Mouse (Mus musculus) lung, postnatal 0 days (tissue): ENCODE data around the gene Clcn2. TPM values are rescaled to one million over a fixed set of nuclear protein-coding genes. Genes with fewer than 3 reads are reported as not detected.

Experiments
- ATAC-seq: fragments of 200-750 bp; cut with Nextera tagmentation; 2 replicates; pipeline ENCODE4 v1.8.0; 2017; ENCODE audit warnings: moderate library complexity
- DNase-seq: peaks from one replicate; pipeline ENCODE4 v3.0.0-alpha.2; 2016; ENCODE audit warnings: low spot score
- H3K27ac ChIP-seq: fragments of 300-500 bp; sonication (generic); 2 replicates; pipeline ENCODE4 v1.5.1; 2014; ENCODE audit warnings: antibody characterized with exemption, mild to moderate bottlenecking, low read length, mixed read lengths
- H3K27me3 ChIP-seq: fragments of 300-500 bp; sonication (generic); replicated peaks from 2 replicates; pipeline ENCODE4 v1.6.1; 2014; ENCODE audit warnings: low read length, mixed read lengths; ENCODE audit not compliant: insufficient read depth
- H3K36me3 ChIP-seq: fragments of 300-500 bp; sonication (generic); 2 replicates; pipeline ENCODE4 v1.6.1; 2014; ENCODE audit warnings: low read length, mixed read lengths; ENCODE audit not compliant: insufficient read depth
- H3K4me1 ChIP-seq: fragments of 300-500 bp; sonication (generic); 2 replicates; pipeline ENCODE4 v1.6.1; 2014; ENCODE audit warnings: antibody characterized with exemption, low read depth, low read length, mixed read lengths; ENCODE audit not compliant: insufficient read depth
- H3K4me2 ChIP-seq: fragments of 300-500 bp; sonication (generic); replicated peaks from 2 replicates; pipeline ENCODE4 v1.6.1; 2014; ENCODE audit warnings: low read depth, mild to moderate bottlenecking, low read length, moderate library complexity, mixed read lengths
- H3K4me3 ChIP-seq: fragments of 300-500 bp; sonication (generic); 2 replicates; pipeline ENCODE4 v1.5.1; 2014; ENCODE audit warnings: low read depth, low read length
- H3K9ac ChIP-seq: fragments of 300-500 bp; sonication (generic); replicated peaks from 2 replicates; pipeline ENCODE4 v1.6.1; 2014; ENCODE audit warnings: low read depth, mild to moderate bottlenecking
- H3K9me3 ChIP-seq: fragments of 300-500 bp; sonication (generic); 2 replicates; pipeline ENCODE4 v1.6.1; 2016; ENCODE audit warnings: low read length, mixed read lengths
- CTCF ChIP-seq: IDR thresholded peaks from 2 replicates; pipeline ENCODE4 v1.5.1; 2016; ENCODE audit warnings: antibody characterized with exemption, mild to moderate bottlenecking
- EP300 ChIP-seq: IDR thresholded peaks from 2 replicates; pipeline ENCODE4 v1.6.1; 2016; ENCODE audit warnings: antibody characterized with exemption, mild to moderate bottlenecking, control low read depth
- WGBS: fragments of 180-500 bp; shearing (Covaris S2); extraction: QIAGEN DNeasy Blood & Tissue Kit; methylation state at CpG from one replicate; pipeline ENCODE4 v1.1.7; 2014; 5-methylcytosine and 5-hydroxymethylcytosine counted together
- polyA plus RNA-seq: library from polyadenylated mRNA; unstranded; fragments of >200 nt; fragmentation: Nextera tagmentation; extraction: Ambion mirVana; gene quantifications from 2 replicates; pipeline ENCODE4 v1.2.1, GENCODE M21; 2015

Gene Clcn2
- polyA plus RNA-seq, 1 experiment from 2014 or later: 1.8 TPM

DNA sequence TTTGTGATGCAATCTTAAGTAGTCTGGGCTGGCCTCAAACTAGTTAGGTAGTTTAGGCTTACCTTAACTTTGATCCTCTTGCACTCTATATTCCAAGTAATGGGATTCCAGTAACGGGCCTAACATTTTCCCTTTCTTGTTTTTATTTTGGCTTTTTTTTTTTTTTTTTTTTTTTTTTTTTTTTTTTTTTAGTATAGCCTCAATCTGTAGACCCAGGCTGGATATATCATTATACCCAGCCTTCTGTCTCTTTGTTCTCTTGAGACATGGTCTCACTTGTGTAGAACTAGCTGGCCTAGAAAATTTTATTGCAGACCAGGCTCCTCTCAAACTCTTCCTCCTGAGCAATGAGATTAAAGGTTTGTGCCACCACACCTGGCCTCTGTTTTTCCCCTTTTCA is 25.9 kb downstream of the Clcn2 start:
- Histone ChIP-seq H3K27ac (no peak overlapping the region), H3K4me2 (no peak overlapping the region), H3K4me1 (peaks cover 12% of the 10 kb centered on the region; the same call in 1 of the 2 replicates), H3K9ac (no peak overlapping the region), H3K4me3 (no peak overlapping the region), H3K9me3 (no peaks in the 10 kb centered on the region), H3K36me3 (peaks cover 32% of the 10 kb centered on the region; the same call in 1 of the 2 replicates), H3K27me3 (no peaks in the 10 kb centered on the region)
- DNase-seq (no peak), ATAC-seq (no peak)
- TF ChIP-seq EP300 (no peak), CTCF (no peak)
- 43% methylated on average over 1 of the region's 1 CpGs for WGBS

DNA sequence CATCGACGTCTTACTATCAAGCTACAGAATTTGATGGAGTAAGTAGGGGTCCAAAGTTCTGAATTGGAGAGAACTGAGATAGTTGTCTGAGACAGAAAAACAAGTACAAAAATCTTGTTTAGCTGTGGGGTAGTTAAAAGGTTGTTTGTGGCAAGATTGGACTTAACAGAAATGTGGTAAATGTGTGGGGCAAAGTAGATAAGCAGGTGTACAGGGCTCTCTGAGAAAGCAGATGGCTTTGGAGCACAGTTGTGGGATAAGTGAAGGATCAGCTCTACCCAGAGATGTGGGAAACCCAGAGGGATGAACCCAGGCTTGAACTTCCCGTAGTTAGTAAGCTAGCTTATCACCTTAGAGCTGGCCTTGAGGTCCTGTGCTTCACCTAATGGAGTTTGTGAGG is 26.8 kb downstream of the Clcn2 start:
- H3K9me3 ChIP-seq: no peaks in the 10 kb centered on the region
- H3K9ac ChIP-seq: no peak overlapping the region
- DNase-seq (no peak), ATAC-seq (no peak)
- peaks cover 7% of the 10 kb centered on the region; the same call in 1 of the 2 replicates for H3K4me1 ChIP-seq
- TF ChIP-seq CTCF (no peak), EP300 (no peak)
- H3K27me3 ChIP-seq: no peaks in the 10 kb centered on the region
- WGBS: 81% methylated on average over 3 of the region's 3 CpGs
- H3K36me3 ChIP-seq: peaks cover 38% of the 10 kb centered on the region
- no peak overlapping the region for H3K27ac ChIP-seq
- H3K4me2 ChIP-seq: no peak overlapping the region
- H3K4me3 ChIP-seq: no peak overlapping the region

DNA sequence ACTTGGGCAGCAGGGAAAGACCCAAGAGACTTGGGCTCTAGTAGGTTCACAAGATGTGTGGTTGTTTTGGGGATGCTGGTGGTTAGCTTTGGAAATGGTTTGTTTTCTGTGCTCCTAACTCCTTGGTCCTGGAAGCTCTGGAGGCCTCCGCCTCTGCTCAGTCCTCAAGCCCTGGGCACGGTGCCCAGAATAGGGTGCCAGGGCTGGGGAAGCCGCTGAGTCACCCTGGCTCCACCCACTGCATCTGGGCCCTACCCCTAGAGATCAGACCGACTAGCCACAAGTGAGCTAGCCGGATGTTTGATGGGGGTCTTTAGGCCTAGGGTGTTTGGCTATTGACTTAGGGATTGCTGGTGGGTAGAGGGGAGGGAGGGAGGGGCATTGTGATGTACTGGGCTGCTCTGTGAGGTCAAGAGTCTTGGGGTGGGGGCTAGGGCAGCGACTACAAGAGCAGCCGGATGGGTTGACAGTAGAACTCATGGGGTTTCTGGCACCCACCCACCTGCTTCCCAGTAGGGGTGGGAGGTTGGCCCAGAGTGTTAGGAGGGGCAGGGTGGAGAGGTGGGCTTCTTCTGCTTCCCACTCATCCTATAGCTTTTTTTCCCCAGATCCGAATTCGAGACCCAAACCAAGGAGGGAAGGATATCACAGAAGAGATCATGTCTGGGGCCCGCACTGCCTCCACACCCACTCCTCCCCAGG is 39.4 kb downstream of the Clcn2 start:
- 57% methylated on average over 10 of the region's 10 CpGs for WGBS
- no peak overlapping the region for H3K4me3 ChIP-seq
- DNase-seq (peak; percentile 94), ATAC-seq (peak; percentile 87)
- H3K27me3 ChIP-seq: no peaks in the 10 kb centered on the region
- H3K27ac ChIP-seq: peak overlapping the region; percentile 73
- H3K4me2 ChIP-seq: no peak overlapping the region
- peaks cover 14% of the 10 kb centered on the region for H3K4me1 ChIP-seq
- 0 out of 2 replicates have a peak overlapping the region, but pooled peaks have one; percentile 2 for H3K9ac ChIP-seq
- no peaks in the 10 kb centered on the region for H3K9me3 ChIP-seq
- TF ChIP-seq CTCF: no peak
- H3K36me3 ChIP-seq: peaks cover 43% of the 10 kb centered on the region

DNA sequence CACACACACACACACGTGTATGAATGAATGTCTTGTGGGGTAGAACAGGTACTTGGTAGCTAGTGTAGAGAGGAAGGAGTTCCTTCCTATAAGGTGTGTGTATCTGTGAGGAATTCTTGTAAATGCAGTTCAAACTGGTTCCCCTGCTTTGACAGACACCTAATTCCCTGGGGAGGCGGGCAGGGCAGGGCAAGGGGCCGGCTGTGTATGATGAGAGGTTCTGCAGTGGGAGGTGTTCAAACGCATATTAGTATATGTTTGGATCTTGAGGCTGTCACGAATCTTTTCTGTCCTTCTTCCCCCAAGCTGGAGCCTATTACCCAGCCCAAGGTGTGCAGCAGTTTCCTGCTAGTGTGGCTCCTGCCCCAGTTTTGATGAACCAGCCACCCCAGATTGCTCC is 40.2 kb downstream of the Clcn2 start:
- no peaks in the 10 kb centered on the region for H3K27me3 ChIP-seq
- H3K4me3 ChIP-seq: no peak overlapping the region
- H3K9me3 ChIP-seq: no peaks in the 10 kb centered on the region
- TF ChIP-seq EP300 (no peak), CTCF (no peak)
- peaks cover 36% of the 10 kb centered on the region for H3K36me3 ChIP-seq
- WGBS: 70% methylated on average over 5 of the region's 5 CpGs
- H3K4me2 ChIP-seq: no peak overlapping the region
- DNase-seq (no peak), ATAC-seq (no peak)
- peaks cover 14% of the 10 kb centered on the region for H3K4me1 ChIP-seq
- 0 out of 2 replicates have a peak overlapping the region, but pooled peaks have one; percentile 2 for H3K9ac ChIP-seq
- peak overlapping the region; percentile 73 for H3K27ac ChIP-seq

DNA sequence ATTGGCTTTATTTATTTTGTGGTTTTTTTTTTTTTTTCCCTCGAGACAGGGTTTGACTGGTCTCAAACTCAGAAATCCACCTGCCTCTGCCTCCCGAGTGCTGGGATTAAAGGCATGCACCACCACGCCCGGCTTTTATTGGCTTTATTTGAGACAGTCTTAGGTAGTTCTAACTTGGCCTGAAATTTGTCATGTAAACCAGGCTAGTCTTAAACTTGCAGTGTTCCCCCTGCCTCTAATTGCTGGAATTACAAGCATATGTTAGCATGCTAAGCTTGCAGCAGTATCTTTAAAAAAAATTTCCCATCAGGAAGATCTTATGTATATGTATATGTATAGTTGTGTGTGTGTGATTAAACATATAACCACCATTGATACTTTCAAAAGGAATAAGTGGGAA is 40.8 kb downstream of the Clcn2 start:
- WGBS: 67% methylated on average over 4 of the region's 4 CpGs
- Histone ChIP-seq H3K4me3 (no peak overlapping the region), H3K9me3 (no peaks in the 10 kb centered on the region), H3K9ac (no peak overlapping the region), H3K27me3 (no peaks in the 10 kb centered on the region), H3K4me2 (no peak overlapping the region), H3K27ac (no peak overlapping the region), H3K36me3 (peaks cover 29% of the 10 kb centered on the region), H3K4me1 (peaks cover 14% of the 10 kb centered on the region)
- ATAC-seq: no peak
- no peak for DNase-seq
- TF ChIP-seq EP300: no peak
- peak; percentile 30 for TF ChIP-seq CTCF

DNA sequence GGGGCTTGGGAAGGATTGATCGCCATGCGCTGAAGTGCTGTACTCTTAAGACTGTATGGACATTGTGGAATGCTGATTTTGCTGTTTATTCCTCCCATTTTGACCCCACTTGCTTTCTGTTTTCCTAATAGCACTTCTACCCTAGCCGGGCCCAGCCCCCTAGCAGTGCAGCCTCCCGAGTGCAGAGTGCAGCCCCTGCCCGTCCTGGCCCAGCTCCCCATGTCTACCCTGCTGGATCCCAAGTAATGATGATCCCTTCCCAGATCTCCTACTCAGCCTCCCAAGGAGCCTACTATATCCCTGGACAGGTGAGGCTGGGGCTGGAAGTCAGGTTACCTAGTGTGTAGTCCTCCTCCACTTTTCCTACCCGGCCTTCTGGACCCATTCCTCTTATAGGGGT is 42.3 kb downstream of the Clcn2 start:
- 86% methylated on average over 6 of the region's 6 CpGs for WGBS
- H3K4me2 ChIP-seq: no peak overlapping the region
- peaks cover 16% of the 10 kb centered on the region for H3K36me3 ChIP-seq

More for the DNA sequence above, 42.3 kb downstream of the Clcn2 start:
- H3K4me1 ChIP-seq: peaks cover 14% of the 10 kb centered on the region
- H3K9me3 ChIP-seq: no peaks in the 10 kb centered on the region
- TF ChIP-seq EP300 (no peak), CTCF (no peak)
- no peak overlapping the region for H3K4me3 ChIP-seq
- no peak overlapping the region for H3K27ac ChIP-seq
- 0 out of 2 replicates have a peak overlapping the region, but pooled peaks have one; percentile 6 for H3K9ac ChIP-seq
- no peak for ATAC-seq
- no peak for DNase-seq
- H3K27me3 ChIP-seq: no peaks in the 10 kb centered on the region
